Mouse (Mus musculus) thymus, adult 2 months (tissue): Measurements from ENCODE around the gene A630089N07Rik. TPM values are rescaled to one million over a fixed set of nuclear protein-coding genes. Genes with fewer than 3 reads are reported as not detected.

ENCODE experiments used
- DNase-seq: peaks from one replicate; pipeline ENCODE4 v3.0.0; 2021
- H3K27ac ChIP-seq: fragments of 200-500 bp; 2 replicates; pipeline ENCODE4 v1.5.1; 2012; ENCODE audit warnings: low read length, control low read depth; ENCODE audit not compliant: control insufficient read depth, insufficient read depth
- H3K27me3 ChIP-seq: fragments of 200-500 bp; 2 replicates; pipeline ENCODE4 v1.6.1; 2012; ENCODE audit warnings: mild to moderate bottlenecking, low read length, moderate library complexity, mixed read lengths; ENCODE audit not compliant: control insufficient read depth, insufficient read depth
- H3K36me3 ChIP-seq: fragments of 200-500 bp; 2 replicates; pipeline ENCODE4 v1.6.1; 2012; ENCODE audit warnings: mild to moderate bottlenecking, low read length, moderate library complexity; ENCODE audit not compliant: control insufficient read depth, insufficient read depth
- H3K4me1 ChIP-seq: fragments of 200-500 bp; replicated peaks from 2 replicates; pipeline ENCODE4 v1.6.1; 2012; ENCODE audit warnings: low read length; ENCODE audit not compliant: control insufficient read depth, insufficient read depth
- H3K4me3 ChIP-seq: fragments of 200-500 bp; 2 replicates; pipeline ENCODE4 v1.5.1; 2012; ENCODE audit warnings: mild to moderate bottlenecking, low read length, control low read depth, moderate library complexity; ENCODE audit not compliant: control insufficient read depth, insufficient read depth
- CTCF ChIP-seq: fragments of 200-500 bp; IDR thresholded peaks from 2 replicates; pipeline ENCODE4 v1.5.1; 2012; ENCODE audit warnings: mild to moderate bottlenecking, control low read depth, low read length, moderate library complexity, borderline replicate concordance; ENCODE audit not compliant: control insufficient read depth, poor library complexity, insufficient read depth; ENCODE audit errors: extremely low read depth
- POLR2A ChIP-seq: fragments of 200-500 bp; IDR thresholded peaks from 2 replicates; pipeline ENCODE4 v1.6.1; 2012; ENCODE audit warnings: mild to moderate bottlenecking, low read length, control low read depth, moderate library complexity; ENCODE audit not compliant: control insufficient read depth, poor library complexity, insufficient read depth; ENCODE audit errors: extremely low read depth
- WGBS: fragments of 180-500 bp; shearing (Covaris S2); methylation state at CpG from one replicate; pipeline ENCODE4 v1.1.7; 2018; 5-methylcytosine and 5-hydroxymethylcytosine counted together
- polyA plus RNA-seq: library from polyadenylated mRNA; depleted of rRNA; stranded (reverse); fragments of >200 nt; gene quantifications from 2 replicates; pipeline ENCODE4 v1.2.3, GENCODE M21; 2012

A630089N07Rik gene
- polyA plus RNA-seq, 1 experiment: 3.7 TPM

DNA sequence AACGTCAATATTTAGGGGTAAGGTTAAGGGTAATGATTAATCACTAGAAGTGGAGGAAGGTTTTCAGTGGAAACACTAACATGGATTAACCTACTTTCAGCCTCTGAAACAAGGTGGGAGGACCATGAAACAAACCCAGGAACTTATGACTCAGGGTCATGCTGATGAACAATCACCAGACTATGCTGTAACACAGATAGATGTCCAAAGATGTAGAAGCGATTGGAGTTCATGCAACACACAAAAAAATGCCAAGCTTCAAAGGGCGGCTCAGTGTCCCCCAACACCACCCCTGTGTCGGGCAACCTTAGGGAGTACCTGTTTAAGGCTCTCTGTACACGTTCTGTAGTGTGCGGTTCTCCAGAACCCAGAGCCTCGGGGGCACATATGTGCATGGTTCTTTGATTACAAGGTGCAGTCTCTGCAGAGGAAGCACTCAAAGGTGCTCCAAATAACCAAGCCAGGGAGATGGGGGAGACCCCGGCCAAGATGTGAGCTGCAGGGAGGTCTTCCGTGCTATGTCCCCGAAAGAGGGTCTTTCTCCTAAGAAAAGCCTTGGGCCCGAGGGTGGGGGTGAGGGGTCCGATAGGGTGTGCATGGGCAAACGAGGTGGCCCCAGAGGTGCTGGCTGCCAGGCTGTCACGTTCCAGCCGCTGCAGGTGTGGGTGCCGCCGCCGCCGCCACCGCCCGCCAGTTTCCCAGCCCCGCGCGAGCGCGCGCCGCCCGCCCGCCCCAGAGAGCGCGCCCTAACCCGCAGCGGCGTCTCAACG is 120.7 kb downstream of the A630089N07Rik start:
- Histone ChIP-seq H3K4me1 (peaks cover 2% of the 10 kb centered on the region), H3K36me3 (0 out of 2 replicates have a peak, but pooled peaks cover under 1% of the 10 kb centered on the region), H3K4me3 (peak overlapping the region; percentile 80), H3K27me3 (no peaks in the 10 kb centered on the region), H3K27ac (peak overlapping the region; percentile 0; the same call in 1 of the 2 replicates)
- no peak for DNase-seq
- TF ChIP-seq CTCF: no peak
- no peak for TF ChIP-seq POLR2A
- 5% methylated on average over 36 of the region's 36 CpGs for WGBS

GRCm38 (mm10) chr16:97960348-97960747 is 121.9 kb downstream of the A630089N07Rik start:
- peaks cover 13% of the 10 kb centered on the region; the same call in 1 of the 2 replicates for H3K36me3 ChIP-seq
- TF ChIP-seq POLR2A: no peak
- no peak for TF ChIP-seq CTCF
- H3K4me1 ChIP-seq: peaks cover 2% of the 10 kb centered on the region
- H3K27ac ChIP-seq: no peak overlapping the region
- no peak for DNase-seq
- no peaks in the 10 kb centered on the region for H3K27me3 ChIP-seq
- no peak overlapping the region for H3K4me3 ChIP-seq
- 93% methylated on average over 3 of the region's 3 CpGs for WGBS

GRCm38 (mm10) chr16:97958401-97958973 is 123.8 kb downstream of the A630089N07Rik start:
- H3K36me3 ChIP-seq: peaks cover 13% of the 10 kb centered on the region; the same call in 1 of the 2 replicates
- TF ChIP-seq CTCF: no peak
- TF ChIP-seq POLR2A: no peak
- H3K27ac ChIP-seq: no peak overlapping the region
- no peaks in the 10 kb centered on the region for H3K27me3 ChIP-seq
- DNase-seq: no peak
- H3K4me3 ChIP-seq: no peak overlapping the region
- H3K4me1 ChIP-seq: peaks cover 2% of the 10 kb centered on the region

GRCm38 (mm10) chr16:97957626-97958025 is 124.6 kb downstream of the A630089N07Rik start:
- H3K36me3 ChIP-seq: peaks cover 16% of the 10 kb centered on the region
- TF ChIP-seq POLR2A (no peak), CTCF (no peak)
- no peak overlapping the region for H3K4me3 ChIP-seq
- H3K27ac ChIP-seq: no peak overlapping the region
- DNase-seq: no peak
- H3K27me3 ChIP-seq: no peaks in the 10 kb centered on the region
- H3K4me1 ChIP-seq: peaks cover 2% of the 10 kb centered on the region

- Histone ChIP-seq H3K36me3 (peaks cover 32% of the 10 kb centered on the region), H3K4me1 (no peaks in the 10 kb centered on the region)
- WGBS: 97% methylated on average over 2 of the region's 2 CpGs
These were observed 126.2 kb downstream of the A630089N07Rik start for GRCm38 (mm10) chr16:97956011-97956410.

DNA sequence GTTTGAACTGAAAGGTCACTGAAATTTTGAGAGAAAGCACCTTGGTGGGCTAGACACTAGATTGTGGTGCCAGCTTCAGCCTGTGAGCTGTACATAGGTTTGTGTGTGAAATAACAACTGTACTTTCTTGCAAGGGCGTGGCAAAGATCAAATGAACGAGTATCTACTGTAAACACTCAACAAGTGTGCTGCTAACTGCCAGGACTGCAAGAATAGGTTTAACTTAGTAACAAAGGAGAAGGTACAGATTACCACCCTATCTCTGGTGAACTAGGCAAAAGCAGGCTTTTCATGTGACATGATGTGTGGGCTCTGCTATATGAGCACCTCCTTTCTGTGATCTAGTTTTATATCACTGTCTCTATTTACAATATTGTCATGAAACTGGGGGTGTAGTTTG is 128.9 kb downstream of the A630089N07Rik start:
- 92% methylated on average over 2 of the region's 2 CpGs for WGBS
- DNase-seq: no peak
- Histone ChIP-seq H3K27me3 (no peaks in the 10 kb centered on the region), H3K4me3 (no peak overlapping the region), H3K4me1 (no peaks in the 10 kb centered on the region), H3K36me3 (peaks cover 34% of the 10 kb centered on the region), H3K27ac (no peak overlapping the region)
- TF ChIP-seq POLR2A: no peak
- TF ChIP-seq CTCF: no peak

More at GRCm38 (mm10) chr16:97956011-97956410, 126.2 kb downstream of the A630089N07Rik start:
- Histone ChIP-seq H3K27me3 (no peaks in the 10 kb centered on the region), H3K27ac (no peak overlapping the region), H3K4me3 (no peak overlapping the region)
- DNase-seq: no peak
- TF ChIP-seq POLR2A (no peak), CTCF (no peak)
